Mouse (Mus musculus) liver, postnatal 0 days (tissue): ENCODE results near the gene Pklr.

Experiments used
- CTCF ChIP-seq: sonication (generic); IDR thresholded peaks from 2 replicates; pipeline ENCODE4 v1.5.1; 2016; ENCODE audit warnings: antibody characterized with exemption, low read depth
- EP300 ChIP-seq: IDR thresholded peaks from 2 replicates; pipeline ENCODE4 v1.6.1; 2016; ENCODE audit warnings: antibody characterized with exemption, low read depth, mild to moderate bottlenecking

DNA sequence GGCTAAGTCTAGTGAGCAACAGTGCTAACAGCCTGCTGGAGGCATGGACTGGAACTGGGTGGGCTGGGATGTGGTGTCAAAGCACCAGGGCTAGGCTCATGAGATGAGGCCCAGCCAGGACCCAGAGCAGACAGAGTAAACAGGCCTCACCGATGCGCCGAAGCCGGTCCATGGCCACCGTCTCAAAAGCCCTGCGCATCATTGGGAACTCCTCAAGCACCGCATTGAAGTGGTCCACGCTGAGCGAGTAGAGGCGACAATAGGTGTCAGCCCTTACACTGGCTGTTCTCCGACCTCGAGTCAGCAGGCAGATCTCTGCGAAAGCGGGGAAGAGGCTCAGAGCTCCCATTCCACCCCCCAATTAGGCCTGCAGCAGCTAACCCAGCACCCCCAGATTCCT lies 12.6 kb downstream of the Pklr start:
- TF ChIP-seq EP300 = no peak
- TF ChIP-seq CTCF = no peak
